Mouse (Mus musculus): ENCODE data around the gene Syt12.

Syt12 gene

DNA sequence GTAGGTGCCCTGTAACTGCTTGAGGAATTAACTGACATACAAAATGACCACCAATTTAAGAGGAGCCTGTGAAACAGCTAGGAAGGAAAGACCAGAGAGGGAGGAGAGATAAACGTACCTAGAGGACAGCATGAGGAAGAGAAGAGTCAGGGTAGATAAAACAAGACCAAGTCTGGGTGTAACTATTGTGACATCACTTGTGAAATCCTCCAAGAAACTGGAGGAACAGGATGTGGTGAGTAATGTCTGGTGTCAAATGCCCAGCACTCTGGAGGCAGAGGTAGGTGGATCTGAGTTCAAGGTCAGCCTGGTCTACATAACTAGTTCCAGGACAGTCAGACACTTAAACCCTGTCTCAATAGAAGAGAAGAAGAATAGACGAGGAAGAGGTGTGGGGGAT is 68.2 kb downstream of the Syt12 start:
- DNase-seq (ENCODE audit: low read depth, low spot score), result no peak

- no peak for DNase-seq (ENCODE audit: low read depth, low spot score)
Observed at GRCm38 (mm10) chr19:4404840-4405239, 72.4 kb downstream of the Syt12 start.

DNA sequence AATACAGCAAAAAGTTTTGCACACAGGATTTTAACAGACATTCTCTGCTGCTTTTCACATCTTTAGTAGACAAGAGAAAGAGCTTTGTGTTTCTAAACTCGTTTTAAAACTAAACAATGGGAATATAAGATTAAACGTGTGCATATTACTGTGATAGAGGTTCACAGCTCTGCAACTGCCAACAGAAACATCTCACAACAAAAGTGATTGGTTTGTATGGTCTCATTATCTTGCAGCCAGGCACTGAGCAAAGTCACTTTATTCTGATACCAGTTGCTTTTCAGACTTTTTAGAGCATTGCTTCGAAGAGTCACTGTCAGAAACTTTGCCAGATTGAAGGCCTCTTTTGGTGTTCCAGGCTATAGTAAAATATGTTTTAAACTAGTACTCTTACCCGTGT is 78.3 kb downstream of the Syt12 start:
- no peak for DNase-seq (ENCODE audit: low read depth, low spot score)

GRCm38 (mm10) chr19:4398630-4398948 is 78.7 kb downstream of the Syt12 start:
- no peak for DNase-seq (ENCODE audit: low read depth, low spot score)

GRCm38 (mm10) chr19:4397798-4398629 is 79.2 kb downstream of the Syt12 start, which contains the start of gene Kdm2a:
TSS of gene Kdm2a (minus strand) at chr19:4398285.
- peak; percentile 51 for DNase-seq (ENCODE audit: low read depth, low spot score)

DNA sequence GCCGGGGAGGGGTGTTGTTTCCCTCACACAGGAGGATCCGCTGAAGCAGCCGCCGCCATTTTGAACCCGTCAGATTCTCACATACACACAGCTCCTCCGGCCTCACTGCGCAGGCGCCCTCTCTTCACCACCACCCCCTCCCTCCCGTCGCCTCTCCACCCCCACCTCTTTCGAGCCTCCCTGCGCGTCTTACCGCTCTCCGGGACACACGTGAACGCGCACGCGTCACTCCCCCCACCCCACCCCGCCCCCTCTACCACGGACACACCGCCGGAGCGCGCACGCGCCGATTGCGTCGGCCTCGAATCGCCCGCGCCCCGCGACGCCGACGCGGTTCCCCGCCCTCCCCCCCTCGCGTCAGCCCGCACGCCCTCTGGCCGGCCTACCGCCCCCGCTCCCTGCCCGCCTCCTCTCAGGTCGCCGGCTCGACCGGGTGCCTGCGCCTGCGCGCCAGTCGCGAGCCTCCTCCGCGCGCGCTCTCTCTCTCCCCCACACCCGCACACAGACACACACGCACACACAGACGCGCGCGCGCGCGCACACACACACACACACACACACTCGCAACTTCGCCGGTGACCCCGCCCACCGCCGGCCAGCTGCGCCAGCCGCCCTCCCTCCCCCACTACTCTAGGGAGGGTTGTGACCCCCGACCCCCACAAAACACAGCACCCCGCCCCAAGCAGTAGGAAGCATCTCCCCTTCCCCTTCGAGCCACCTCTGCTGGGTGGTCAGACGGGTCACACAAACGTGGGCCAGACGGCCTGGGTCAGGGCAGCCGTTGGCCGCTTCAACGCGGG is 80.0 kb downstream of the Syt12 start:
- DNase-seq (ENCODE audit: low read depth, low spot score), result peak; percentile 99

GRCm38 (mm10) chr19:4396081-4396997 is 80.9 kb downstream of the Syt12 start:
- DNase-seq (ENCODE audit: low read depth, low spot score), result peak; percentile 13

All from mesoderm, embryonic 11.5 days (tissue).